8 mouse cellular contexts compared by ENCODE assay signal in genomic region chr17:71225091-71225490, GRCm38 (mm10). TPM values are rescaled to one million over a fixed set of nuclear protein-coding genes. Genes with fewer than 3 reads are reported as not detected.
DNase-seq lines count a peak whose midpoint lies in the region; TF ChIP-seq lines count a peak whose summit lies in the region.

No protein-coding gene starts in this region.

- peak; percentile 58 for TF ChIP-seq CTCF in lung, adult 2 months (IDR thresholded peaks at IDR 0.05; ENCODE audit: insufficient read depth, low read length)

- no peak overlapping the region for H3K27ac ChIP-seq in embryonic facial prominence, embryonic 10.5 days (replicated peaks)

- TF ChIP-seq POLR2A in lung, adult 2 months (IDR thresholded peaks at IDR 0.05; ENCODE audit: borderline replicate concordance, extremely low read depth, low read depth, low read length), result no peak

- H3K36me3 ChIP-seq in embryonic facial prominence, embryonic 10.5 days (replicated peaks), result peaks cover 44% of the 10 kb centered on the region

- H3K4me3 ChIP-seq in embryonic facial prominence, embryonic 10.5 days, result no peak overlapping the region
- no peak overlapping the region for H3K4me3 ChIP-seq in lung, adult 2 months (replicated peaks; ENCODE audit: extremely low read depth, low read depth, low read length)

- H3K9me3 ChIP-seq in embryonic facial prominence, embryonic 10.5 days, result no peaks in the 10 kb centered on the region

- H3K27me3 ChIP-seq in embryonic facial prominence, embryonic 10.5 days (replicated peaks; ENCODE audit: low read depth, poor library complexity, severe bottlenecking), result no peaks in the 10 kb centered on the region

- peak; percentile 32 for DNase-seq in gastrocnemius, postnatal 10 days
- no peak for DNase-seq in gastrocnemius, postnatal 25 days
- peak; percentile 23 to 51 for DNase-seq in spleen, adult 18-20 months
- DNase-seq in spleen, postnatal 14 days (ENCODE audit: low spot score in 2 of 2), result no peak
- DNase-seq in embryonic facial prominence, embryonic 10.5 days (ENCODE audit: low spot score), result peak; percentile 52
- no peak for DNase-seq in lung, adult 2 months
- DNase-seq in thymus, postnatal 4 days, result peak; percentile 76
- DNase-seq in urinary bladder, postnatal 25 days (ENCODE audit: low spot score), result no peak

- 33% methylated on average over 5 of the region's 5 CpGs for WGBS in embryonic facial prominence, embryonic 10.5 days
- WGBS in lung, adult 2 months, result 55% methylated on average over 5 of the region's 5 CpGs

- peaks cover 3% of the 10 kb centered on the region; the same call in 1 of the 2 replicates for H3K4me1 ChIP-seq in embryonic facial prominence, embryonic 10.5 days
- H3K4me1 ChIP-seq in lung, adult 2 months (ENCODE audit: control insufficient read depth, insufficient read depth, low read length), result no peaks in the 10 kb centered on the region

RNA-seq across cellular contexts. Expression of gene Lpin2, which starts 42.7 kb away (rescaled TPM):
- total RNA-seq in gastrocnemius, postnatal 10 days (2021), result 10 to 100 TPM in 1 of 2 experiments, 1 to 10 TPM in 1; 8.5 to 10.6 TPM
- 1 to 10 TPM; 4.0 to 4.9 TPM for total RNA-seq in gastrocnemius, postnatal 25 days (2021)
- polyA plus RNA-seq in embryonic facial prominence, embryonic 10.5 days (2016; fragmentation: Nextera tagmentation; extraction: Ambion mirVana), result 42.1 and 45.2 TPM in 2 replicates
- polyA plus RNA-seq in lung, adult 2 months (2012; rRNA removed), result 51.2 and 55.8 TPM in 2 replicates

Comparison
In these comparisons a context has a peak if more than half of its experiments do, and no peak if none do; other contexts are left out.
1. DNase-seq: peak in gastrocnemius, postnatal 10 days (single experiment), spleen, adult 18-20 months (2 of 2), embryonic facial prominence, embryonic 10.5 days (single experiment) and thymus, postnatal 4 days (single experiment); none in gastrocnemius, postnatal 25 days (single experiment), spleen, postnatal 14 days (0 of 2), lung, adult 2 months (single experiment) and urinary bladder, postnatal 25 days (single experiment).